Mouse (Mus musculus) liver (tissue): Measurements from ENCODE around the gene Spata21.

Source experiments
- DNase-seq: peaks from one replicate; pipeline ENCODE4 v3.0.0-alpha.2; 2020; ENCODE audit warnings: mixed read lengths

Spata21 gene

GRCm38 (mm10) chr4:141076761-141077506, 11.2 kb upstream of the Spata21 start:
- DNase-seq = peak; percentile 81

- DNase-seq = peak; percentile 95
Measured at GRCm38 (mm10) chr4:141077681-141078509, 10.2 kb upstream of the Spata21 start, which contains the start of gene Necap2. Gene Necap2, minus strand, starts transcription at chr4:141078357.

GRCm38 (mm10) chr4:141078510-141079137, 9.5 kb upstream of the Spata21 start:
- DNase-seq = no peak

DNA sequence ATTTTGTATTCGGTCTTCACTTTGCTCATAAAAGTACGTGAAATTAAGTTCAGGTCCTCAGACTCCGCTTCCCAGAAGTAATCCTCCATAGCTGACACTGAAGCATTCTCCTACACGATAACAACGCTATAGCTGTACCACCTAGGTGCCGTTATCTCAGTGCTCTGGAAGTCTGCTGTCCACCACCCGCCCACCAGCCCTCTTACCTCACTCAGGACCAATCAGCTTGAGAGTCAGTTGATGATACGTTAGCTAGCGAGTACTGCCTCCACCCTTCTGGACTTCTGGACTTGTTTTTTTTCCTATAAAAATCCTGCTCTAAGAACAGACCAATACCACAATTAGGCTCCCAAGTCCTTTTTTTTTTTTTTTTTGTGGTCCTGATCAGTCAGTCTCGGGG, 1.3 kb upstream of the Spata21 start:
- DNase-seq = peak; percentile 68

- no peak for DNase-seq
Measured at GRCm38 (mm10) chr4:141088714-141089113, 581 bp downstream of the Spata21 start.

GRCm38 (mm10) chr4:141095016-141095415, 6.9 kb downstream of the Spata21 start:
- DNase-seq = no peak

DNA sequence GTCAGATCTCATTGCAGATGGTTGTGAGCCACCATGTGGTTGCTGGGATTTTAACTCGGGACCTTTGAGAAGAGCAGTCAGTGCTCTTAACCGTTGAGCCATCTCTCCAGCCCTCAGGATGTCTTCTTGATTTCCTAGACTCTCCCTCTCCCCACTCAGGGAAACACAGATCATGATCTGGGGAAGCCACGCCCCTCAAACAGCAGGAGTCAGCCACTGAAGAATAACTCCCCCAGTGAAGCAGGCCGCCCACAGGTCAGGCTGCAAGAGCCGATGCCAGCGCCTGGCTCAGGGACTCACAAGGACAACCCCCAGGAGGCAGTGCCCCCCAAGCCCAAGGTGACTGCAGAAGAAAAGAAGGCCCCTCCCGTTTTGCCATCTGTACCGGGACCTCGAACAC, 8.6 kb downstream of the Spata21 start:
- no peak for DNase-seq

DNA sequence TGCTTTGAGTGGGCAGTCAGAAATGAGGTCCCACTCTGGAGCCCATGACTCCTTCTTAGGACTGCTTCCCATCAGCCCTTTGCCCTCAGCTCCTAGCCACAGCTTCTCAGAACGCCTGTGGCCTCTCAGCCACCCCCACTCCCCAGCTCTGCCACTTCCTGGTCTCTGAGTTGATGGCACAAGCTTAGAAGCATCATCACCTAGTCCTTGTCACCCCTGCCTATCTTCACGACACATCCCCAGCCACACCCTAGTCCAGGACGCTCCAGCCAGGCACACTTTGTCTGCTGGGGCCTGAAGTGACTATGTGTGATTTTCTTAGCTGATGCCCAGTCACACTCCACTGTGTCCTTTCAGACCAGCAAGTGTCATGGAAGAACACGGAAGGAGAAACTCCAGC, 10.8 kb downstream of the Spata21 start:
- peak; percentile 39 for DNase-seq

GRCm38 (mm10) chr4:141099956-141100355, 11.8 kb downstream of the Spata21 start:
- no peak for DNase-seq

GRCm38 (mm10) chr4:141101291-141101690, 13.2 kb downstream of the Spata21 start:
- no peak for DNase-seq

- peak; percentile 56 for DNase-seq
Measured at GRCm38 (mm10) chr4:141101855-141102254, 13.7 kb downstream of the Spata21 start.

- DNase-seq = no peak
Measured at GRCm38 (mm10) chr4:141106526-141107183, 18.5 kb downstream of the Spata21 start.

DNA sequence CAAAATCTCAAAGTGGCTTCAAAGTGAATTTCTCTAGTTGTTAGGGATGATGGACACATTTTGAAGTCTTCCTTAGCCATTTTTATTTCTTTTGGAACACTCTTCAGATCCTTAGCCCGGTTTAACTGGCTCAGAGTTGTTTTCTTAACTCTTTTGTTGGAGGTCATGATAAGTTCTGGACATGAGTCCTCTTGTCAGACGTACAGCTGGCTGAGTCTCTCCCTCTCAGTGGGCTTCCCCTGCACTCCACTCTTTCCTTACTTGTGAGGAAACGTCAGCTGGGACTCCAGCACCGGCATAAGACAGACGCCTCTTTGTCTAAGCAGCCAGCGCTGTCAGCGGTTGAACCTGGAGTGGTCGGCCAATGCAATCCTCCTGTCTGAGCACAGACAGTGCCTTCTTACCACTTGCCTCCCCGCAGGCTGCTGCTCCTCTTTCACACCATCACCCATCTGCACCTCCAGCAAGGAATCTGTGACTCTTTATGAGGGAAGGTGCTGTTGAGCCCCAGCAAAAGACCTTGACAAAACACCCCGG, 20.1 kb downstream of the Spata21 start:
- no peak for DNase-seq

DNA sequence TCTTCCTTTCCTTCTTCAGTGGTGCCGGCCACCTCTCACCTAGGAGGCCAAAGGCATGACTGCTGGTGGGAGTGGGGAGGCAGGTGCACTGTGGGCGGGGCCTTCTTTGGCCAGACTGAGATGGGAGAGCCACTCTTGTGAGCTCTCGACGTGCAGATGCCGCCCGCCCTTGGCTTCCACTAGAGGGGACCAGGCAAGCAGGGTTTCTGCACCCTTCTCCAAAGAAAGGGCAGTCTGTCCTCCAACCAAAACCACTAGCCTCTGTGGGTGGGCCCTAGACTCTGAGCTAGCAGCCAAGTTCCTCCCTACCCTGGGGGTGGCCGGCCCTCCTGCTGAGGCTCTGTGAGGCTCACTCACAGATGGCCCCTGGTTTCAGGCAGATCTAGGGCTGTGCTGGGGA, 25.7 kb downstream of the Spata21 start:
- no peak for DNase-seq

DNA sequence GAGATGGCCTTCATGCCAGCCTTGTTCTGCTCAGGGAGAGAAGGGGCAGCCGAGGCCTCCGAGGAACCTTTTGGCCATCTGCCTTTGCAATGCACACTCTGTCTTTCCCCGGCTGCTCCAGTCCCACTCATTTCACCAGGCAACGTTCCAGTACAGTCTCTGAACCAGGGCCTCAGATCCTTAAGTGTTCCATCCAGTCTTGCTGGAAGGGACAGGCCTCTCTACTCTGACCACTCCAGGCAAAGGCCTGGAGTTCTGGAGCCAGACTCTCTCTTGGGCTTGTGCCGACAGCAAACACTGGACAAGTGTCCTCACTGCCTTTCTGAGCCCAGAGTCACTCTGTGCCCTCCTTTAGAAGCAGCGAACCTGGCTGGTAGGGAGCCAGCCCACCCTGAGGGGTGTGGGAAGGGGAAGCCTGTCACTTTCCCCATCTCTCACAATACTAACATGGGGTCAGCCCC, 26.4 kb downstream of the Spata21 start:
- no peak for DNase-seq

- DNase-seq = peak; percentile 49
Measured at GRCm38 (mm10) chr4:141115398-141115797, 27.3 kb downstream of the Spata21 start.

- DNase-seq = no peak
Measured at GRCm38 (mm10) chr4:141118691-141119090, 30.6 kb downstream of the Spata21 start.

DNA sequence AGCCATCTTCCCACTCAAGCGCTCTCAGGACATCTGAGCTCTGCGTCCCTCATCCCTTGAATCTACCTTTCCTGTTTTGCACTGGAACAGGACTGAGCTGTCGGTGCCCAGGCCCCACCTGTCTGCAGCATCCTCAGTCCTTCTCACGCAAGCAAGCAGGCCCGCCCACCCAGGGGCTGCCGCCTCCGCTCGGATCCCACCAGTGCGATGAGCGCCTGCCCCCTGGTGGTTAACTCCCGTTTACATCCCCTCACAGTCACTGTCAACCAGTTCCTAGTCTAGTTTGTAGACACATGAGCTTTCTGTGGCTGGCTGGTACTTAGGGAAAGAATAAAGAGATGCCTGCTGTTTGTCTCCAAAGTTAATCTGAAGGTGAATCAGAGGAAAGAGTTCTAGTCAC, 32.6 kb downstream of the Spata21 start:
- peak; percentile 73 for DNase-seq

GRCm38 (mm10) chr4:141122663-141123062, 34.5 kb downstream of the Spata21 start:
- no peak for DNase-seq

- DNase-seq = no peak
Measured at GRCm38 (mm10) chr4:141123065-141123464, 34.9 kb downstream of the Spata21 start.

DNA sequence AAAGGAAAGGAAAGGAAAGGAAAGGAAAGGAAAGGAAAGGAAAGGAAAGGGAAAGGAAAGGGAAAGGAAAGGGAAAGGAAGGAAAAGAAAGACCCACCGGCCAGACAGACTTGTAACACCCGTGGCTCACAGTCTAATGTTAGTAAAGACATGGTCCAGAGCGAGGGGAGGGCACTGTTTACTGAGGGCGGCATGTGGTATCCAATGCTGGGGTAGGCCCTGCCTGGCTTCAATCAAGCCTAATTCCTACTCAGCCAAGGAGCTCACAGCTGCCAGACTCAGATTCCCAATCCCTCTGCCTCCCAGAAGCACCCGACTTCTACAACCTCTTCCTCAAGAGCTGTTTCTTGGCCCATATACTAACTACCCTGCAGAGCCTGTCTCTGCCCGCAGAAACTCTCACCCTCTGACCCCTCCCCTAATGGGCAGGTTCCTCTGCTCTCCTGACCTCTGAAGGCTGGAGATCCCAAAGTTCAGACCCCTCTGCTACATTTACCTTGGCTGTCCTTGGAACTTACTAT, 41.1 kb downstream of the Spata21 start:
- peak; percentile 31 for DNase-seq

GRCm38 (mm10) chr4:141130704-141131342, 42.7 kb downstream of the Spata21 start:
- DNase-seq = no peak
